Mouse (Mus musculus) urinary bladder, postnatal 10 days (tissue): ENCODE results near the gene Cerk.
A peak's percentile ranks its signal among the peaks of the same experiment; 100 is the strongest.
"Not testable (repeated sequence)": the region's sequence is repeated elsewhere in the genome, so short reads cannot be mapped to it uniquely, and the experiment has no call there.

ENCODE experiments used
- DNase-seq: peaks from one replicate; pipeline ENCODE4 v3.0.0; 2022; ENCODE audit warnings: low spot score

Gene Cerk

DNA sequence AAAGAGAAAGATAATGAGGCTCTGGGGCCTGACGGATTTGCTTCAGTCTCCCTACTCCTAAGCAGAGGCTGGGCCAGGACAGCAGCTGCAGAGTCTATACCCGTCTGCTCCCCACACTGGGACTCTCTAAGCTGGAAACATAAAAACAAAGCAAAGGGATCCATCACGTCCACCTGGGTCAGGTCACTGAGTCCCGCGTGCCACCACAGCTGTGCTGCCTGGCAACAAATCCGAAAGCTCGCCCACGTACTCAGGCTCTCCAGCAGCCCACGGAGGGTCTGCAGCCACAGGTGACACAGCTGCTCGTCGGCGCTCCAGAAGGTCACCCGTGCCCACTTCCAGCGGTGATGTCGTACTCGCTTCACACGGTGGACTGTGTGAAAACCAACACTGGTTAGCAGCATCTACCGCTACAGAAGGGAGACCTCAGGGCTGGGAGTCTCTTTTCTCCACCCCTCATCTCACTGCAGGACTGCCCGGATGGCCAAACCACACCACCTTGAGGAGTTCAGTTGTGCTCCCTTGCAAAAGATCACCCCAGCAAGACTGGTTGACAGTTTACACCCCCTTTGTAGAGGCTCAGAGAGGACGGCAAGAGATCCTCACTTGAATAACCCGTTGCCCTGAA, 21.1 kb downstream of the Cerk start:
- DNase-seq, result no peak

DNA sequence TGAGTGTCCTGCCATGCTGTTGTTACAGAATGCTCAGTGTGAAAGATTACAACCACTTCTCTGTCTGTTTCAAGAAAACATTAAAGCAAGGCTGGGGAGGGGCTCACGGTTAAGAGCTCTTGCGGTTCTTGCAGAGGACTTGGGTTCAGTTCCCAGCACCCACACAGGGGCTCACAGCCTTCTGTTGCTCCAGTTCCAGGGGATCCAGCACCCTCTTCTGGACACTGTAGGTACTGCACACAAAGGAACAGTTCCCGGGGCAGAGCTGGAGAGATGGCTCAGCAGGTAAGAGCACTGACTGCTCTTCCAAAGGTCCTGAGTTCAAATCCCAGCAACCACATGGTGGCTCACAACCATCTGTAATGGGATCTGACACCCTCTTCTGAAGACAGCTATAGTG, 24.1 kb downstream of the Cerk start:
- not testable (repeated sequence) for DNase-seq

DNA sequence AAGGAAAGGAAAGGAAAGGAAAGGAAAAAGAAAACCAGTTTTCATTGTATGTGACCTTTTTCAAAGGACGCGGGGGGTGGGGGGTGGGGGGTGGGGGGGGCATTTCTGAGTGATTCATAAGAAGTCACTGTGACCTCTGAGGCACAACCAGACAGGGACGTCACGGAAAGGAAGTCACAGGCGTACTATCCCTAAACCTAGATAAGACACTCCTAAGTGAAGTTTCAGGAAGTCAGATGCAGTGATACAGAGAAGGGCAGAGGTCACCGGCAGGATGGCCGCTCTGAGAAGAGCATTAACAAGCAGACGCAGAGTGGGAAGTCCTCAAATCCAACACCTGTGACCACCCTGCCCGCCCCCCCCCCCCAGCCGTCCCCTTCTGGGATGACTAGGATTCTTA, 25.0 kb downstream of the Cerk start:
- DNase-seq, result no peak

DNA sequence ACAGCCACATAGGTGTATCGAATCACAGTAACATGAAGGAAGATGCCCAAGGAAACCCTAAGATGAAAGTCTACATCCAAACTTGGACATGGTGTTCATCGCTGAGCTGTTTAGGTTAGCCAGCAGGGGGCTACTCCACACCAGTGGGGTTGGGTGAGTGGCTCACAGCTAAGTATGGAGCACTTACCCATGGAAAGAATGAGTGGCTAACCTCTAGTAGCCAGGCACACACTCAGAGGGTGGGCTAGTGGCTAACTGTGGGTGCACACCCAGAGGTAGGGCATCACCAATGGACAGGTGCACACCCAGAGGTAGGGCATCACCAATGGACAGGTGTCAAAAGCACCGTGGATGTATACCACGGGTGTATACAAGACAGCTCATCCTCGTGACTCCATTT, 26.2 kb downstream of the Cerk start:
- DNase-seq, result no peak

DNA sequence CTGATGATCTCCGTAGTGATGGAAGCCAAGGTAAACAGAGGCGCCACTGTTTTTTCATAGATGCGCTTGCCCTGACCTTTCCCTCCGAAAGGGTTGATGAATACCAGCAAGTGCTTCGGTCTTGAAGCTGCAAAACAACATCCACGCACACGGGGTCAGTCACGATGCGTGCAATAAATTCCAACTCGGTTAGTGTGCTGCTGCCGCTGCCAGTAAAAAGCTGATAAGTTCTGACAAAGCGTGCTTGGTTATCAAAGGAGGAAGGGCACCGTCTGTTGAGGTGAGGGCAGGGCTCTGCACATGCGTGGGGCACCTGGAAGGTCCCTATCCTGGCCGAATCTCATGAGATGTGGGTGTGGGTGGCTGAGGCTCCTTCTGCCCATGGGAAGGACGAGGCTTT, 26.8 kb downstream of the Cerk start:
- DNase-seq, result no peak

DNA sequence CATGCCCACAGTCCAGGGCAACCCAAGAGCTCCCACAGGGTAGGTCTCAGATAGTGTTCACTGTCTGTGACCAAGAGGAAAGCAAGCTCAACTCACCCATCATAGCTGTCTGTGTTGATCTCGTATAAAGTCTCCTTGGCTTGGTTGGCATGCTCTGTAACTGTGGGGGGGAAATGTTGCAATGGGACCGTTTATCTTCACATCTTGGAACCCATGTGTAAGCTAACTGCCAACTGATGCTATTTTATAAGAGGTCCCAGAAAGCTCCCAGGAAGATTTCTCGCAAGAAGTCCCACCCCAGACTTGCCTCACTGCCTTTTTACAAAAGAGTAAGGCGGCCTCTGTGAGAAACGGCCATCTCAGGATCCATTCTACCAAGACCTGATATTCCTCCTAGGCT, 29.4 kb downstream of the Cerk start:
- no peak for DNase-seq

DNA sequence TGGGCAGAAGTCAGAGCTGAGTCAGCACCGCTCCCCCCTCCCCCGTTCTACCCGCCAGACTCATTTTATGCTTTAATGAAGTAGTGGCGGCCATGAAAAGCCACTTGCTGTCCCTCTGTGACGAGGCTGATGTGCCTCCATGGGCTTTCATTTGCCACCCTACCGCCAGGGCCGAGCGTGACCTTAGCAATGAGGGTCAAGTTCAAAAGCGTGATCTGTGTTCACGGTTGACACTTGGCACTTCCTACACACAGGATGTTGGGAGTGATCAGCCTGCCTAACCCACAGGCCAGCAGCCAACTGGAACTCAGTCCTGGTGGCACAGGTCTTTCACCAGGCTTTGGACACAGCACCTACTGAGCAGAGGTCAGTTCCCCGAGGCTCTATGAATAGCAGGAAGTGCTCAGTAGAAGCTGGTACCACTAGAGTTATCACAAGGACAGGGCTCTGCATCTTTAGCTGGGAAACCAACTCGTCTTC, 32.4 kb downstream of the Cerk start:
- DNase-seq, result no peak

DNA sequence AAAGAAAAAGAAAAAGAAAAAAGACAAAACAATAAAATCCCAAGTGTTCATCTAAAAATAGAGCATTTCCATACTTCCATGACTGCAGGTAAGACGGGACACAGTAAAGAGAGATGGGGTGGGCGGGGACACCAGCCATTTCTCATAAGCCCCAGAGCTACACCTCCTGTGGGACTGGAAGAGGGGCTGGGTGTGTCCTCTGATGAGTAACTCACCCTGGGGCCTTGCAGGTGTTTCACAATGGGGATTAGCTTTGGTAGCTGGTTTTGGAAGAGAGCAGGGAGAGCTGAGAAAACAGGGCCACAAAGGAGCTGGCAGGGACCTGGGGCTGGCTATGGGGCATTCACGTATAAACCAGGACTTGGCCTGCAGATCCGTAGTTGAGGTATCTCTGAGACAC, 35.3 kb downstream of the Cerk start:
- no peak for DNase-seq

DNA sequence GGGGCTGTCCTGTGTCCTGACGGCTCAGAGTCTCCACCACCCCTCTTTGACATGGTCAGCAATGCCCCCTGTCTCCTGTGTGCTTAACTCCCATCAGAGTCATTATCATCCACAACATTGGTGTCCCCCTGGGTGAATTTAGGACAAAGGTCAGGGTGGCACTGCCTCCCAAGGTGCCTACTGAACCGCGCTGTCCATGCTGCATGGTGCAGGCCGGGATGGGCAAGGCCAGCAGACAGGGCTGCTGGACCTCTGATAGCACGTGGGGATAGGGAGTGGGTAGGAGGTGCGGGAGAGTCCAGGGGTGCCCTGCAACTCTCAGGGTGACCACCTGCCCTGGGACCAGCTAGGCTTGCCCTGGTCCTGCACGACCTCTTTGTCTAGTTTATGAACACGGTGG, 39.0 kb downstream of the Cerk start:
- DNase-seq, result no peak

DNA sequence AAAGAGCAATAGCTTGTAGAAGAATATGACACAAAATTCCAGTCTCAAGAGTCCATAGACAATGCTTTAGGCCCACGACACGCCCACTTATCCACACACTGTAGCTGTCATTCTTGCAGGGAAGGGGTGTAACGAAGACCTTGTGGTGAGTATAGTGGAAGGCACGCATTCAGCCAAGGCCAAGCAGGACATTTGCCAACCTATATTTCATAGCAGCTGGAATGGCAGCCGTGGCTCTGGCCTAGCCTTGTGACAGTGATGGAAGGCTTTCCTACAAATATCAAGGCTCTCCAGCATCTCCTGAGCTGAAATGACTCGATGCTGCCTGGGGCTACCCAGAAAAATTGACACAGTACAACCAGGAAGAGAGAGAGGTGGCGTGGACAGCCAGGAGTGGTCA, 40.9 kb downstream of the Cerk start:
- DNase-seq, result no peak

DNA sequence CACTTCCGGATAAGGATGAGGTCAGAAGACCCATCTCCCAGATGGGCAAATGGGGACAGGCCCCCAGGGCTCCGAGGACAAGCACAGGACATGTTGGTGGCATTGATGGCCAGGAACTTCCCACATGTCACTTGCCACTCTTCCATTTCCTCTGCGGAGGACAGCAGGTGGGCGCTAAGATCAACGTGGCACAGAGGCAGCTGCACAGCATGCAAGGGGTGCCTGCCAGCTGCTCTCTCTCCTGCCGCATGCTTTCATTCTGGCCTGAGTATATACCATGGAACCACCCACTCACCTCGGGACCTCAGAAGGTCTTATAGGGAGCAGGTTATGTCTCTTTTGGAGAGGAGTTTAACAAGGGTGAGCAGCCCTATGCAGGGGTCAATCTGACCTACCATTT, 41.4 kb downstream of the Cerk start:
- no peak for DNase-seq

DNA sequence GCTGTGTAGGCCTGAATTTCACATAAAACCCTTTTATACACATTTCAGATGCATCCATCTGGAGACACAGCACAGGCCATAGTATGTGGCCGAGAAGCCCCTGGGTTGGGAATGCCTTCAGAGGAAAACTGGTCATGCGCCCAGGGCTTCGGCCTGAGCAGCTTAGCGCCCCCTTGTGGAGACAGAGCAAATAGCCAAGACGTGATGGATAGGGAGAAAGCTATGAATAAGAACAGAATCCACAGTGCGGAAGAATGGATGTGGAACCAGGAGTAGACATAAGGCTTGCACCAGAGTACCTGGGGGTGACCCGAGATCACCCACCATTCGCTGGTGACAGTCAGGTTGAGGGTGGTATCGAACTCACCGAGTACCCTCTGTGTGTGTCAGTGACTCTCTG, 45.6 kb downstream of the Cerk start:
- no peak for DNase-seq

DNA sequence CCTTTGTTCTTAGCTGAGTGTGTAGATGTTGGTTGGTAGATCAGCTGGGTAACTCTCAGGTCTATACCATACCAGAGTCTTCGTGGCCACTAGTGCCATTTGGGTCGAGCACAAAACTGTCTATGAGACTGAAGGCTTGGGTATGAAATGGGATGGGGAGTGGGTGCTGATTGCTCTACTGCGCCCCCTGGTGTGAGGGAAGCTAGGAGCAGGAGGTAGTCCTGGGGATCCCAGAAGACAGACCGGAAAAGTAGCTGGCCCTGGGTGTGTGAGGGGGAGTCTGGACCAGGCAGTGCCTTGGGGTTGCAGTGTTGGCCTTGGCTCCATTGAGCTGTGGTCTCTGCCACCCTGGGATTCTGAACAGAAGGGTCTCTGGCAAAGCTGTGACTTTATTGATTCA, 48.3 kb downstream of the Cerk start:
- no peak for DNase-seq

DNA sequence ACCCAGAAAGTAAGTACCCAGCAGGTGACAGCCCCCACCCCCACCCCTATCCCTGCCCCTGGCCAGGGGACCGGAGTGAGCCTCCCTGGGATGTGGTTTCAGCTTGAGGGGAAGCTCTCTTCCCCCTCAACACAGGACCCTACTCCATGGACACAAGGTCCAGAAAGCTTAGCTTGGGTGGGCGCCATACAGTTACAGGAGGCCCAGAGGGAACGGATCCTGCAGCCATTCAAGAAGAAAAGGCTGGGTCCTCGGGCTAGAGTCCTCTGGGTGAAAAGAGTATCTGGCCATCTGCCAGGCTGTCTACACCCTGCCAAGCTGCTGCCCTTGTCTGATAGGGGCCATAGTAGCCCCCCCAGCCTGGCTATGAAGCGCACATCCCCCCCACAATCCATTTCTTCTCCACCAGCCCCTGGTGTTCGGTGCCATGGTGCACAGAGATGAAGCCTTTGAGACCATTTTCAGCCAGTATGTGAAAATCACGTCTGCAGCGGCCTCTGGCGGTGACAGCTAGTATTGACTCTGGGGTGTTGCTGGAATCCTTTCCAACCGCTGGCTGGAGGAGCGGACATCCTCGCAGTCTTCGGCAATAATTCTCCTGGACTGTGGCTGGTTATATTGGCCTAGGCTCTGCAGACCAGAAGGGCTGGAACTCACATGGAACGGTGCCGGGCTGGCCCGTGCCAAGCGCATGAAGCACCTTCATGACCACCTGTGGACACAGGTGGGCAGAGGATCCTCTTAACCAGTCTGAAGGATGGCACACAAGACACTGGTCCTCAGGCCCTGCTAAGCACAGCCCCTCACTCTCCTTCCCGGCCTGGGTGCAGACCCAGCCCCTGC, 50.8 kb downstream of the Cerk start:
- peak; percentile 55 for DNase-seq

DNA sequence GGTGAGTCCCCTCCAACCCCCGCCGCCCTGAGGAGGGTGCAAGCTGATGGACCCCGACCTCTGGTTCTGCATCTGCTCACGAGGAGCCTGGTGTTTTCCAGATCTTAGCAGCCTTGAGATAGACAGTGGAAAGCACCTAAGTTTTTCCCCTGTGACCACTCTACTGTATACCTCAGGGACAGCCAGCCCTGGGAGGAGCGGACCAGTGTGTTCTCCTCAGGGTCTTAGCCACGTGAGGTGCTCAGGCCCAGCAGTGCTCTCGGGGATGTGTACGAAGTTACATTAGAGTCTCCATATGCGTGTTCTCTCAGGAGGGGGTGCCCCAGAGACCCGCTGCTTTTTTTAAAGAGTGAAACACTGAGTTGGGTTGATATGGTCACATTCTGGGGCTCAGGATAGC, 55.3 kb downstream of the Cerk start:
- no peak for DNase-seq

DNA sequence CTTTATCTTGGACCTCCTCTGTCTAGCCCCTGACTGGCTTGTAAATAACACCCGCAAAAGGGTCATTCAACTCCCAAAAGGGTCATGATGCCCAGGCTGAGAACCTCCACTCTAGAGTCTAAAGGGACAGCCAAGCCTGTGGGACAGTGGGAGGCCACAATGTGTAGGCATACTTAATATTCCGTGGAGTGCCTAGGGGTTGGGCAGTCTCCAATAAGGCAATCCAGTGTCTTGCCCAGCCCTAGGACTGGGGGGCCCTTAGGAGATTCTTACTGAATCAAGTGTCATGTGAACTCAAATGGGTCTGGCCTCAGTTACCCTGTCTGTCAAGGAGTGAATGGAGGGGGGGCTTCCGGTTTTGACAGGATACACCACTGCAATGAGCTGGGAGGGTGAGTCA, 56.9 kb downstream of the Cerk start:
- no peak for DNase-seq

DNA sequence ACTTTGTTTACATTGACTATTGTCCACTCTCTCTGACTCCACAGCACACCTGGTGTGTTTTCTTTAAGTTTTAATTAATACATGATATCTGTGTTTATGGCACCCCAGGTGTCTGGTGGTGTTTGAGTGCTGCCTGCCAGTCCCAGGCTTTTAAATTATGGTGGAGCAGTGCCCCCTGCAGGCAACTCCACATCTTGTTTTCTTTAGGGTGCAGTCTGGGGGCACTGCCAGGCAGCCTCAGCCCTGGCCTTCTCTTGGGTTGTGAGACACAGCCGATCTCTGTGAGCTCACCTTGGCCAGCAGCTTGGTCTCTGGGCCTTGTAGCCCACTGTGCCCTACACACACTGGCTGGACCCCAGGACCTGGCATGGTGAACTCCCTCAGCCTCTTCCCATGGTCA, 61.6 kb downstream of the Cerk start:
- DNase-seq, result no peak

DNA sequence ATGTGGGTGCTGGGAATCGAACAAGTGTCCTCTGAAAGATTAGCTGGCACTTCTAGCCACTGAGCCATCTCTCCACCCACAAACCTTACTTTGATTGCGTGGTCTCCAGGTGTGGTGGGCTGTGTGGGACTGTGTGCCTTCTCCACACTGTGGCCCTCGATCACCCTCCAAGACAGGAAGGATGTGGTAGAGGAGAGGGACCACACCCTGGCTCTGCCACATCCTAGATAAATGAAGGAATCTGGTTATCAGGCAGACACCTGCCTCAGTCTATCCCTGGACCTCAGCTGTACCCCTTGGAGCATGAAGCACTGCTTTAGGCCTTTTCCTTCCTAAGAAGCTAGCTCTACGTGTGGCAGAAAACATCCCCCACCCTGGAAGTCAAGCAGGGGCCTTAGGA, 62.5 kb downstream of the Cerk start:
- DNase-seq, result no peak

DNA sequence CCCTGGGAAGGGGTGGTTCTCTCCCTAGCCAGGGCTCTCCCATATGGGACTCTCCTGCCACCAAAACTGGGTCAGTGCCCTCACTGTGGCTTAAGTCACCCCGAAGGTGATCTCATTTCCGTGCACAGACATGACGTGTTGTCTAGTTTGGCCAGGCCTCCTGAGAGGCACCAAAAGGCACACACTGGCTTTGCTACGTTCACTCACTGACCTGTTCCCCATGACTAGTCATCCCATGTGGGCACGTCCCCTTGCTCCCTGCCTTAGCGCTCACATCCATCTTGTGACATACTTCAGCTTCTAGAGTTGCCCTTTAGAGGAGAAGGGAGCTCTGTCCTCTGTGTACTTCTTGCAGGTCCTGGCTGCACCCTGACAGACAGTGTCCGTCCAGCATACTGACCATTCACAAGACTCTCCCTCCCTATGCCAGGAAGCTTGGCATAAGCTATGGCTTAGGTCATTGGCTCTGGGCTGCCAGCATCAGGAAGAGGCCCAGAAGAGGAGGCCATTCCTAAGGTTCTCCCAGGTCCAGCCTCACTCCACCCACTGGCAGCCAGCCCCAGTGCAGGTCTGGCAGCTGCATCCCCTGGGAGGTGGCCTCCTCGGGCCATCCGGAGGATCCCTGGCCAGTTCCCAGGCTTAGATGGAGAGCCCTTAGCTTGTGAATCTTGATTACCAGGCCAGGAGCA, 63.5 kb downstream of the Cerk start:
- DNase-seq, result no peak

DNA sequence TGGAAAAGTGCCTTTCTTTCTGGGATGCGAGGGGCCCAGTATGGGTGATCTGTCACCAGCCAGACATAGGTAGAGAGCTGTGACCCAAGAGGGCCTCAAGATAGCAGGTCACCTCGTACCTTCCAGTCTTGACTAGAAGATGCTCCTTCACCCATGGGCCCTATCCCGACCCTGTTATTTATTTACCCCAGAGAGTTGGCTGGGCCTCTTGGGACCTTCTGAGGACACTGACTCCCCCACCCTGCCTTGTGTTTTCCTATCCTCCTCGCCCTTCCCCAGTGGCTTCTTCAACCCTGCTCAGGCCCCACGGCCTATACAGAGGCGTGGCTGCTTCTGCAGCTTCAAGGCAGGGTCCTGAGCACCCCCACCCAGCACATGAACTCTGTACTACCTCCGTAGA, 66.8 kb downstream of the Cerk start:
- DNase-seq, result no peak

DNA sequence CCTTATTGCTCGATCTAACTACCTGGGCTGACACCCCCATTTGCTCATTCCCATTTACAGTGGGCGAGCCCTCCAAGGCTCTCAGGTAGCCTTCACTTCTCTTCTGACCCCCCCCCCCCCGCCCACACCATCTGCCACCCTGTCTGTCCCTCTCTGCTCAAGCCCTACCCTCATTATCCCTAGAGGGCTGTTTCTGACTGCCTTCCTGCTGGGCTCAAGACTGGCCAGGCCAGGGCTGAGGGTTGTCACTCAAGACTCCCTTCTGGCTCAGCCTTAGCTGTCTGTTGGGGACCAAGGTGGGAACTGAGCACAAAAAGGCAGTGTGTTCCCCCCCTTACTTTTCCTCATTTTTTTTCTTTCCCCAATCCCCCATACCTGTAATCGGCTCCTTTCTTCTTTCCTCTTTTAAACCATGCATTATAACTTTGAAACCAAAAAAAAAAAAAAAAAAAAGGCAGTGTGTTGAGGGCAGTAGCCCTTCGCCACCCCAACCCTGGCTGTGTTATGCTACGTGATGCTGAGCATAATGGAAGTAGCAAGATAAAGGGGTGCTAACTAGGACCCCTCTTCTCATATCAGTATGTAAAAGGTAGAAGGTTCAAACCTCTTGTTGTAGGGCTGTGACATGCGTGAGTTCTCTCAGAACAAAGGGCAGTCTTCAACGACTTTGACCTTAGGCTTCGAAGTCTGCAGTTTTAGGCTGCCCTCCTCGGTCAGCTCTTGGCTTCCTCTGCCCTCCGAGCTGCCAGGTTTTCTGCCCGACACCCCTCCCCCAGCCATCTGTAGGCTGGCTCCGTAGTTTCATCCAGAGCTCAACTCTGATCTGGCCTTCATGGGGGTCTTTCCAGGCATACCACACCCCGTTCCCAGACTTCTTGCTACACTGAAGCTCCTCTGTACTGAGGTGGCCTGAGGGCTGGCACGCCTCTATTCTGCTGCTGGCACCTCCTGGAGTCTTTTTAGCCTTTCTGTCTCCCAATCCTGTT, 68.5 kb downstream of the Cerk start:
- no peak for DNase-seq

DNA sequence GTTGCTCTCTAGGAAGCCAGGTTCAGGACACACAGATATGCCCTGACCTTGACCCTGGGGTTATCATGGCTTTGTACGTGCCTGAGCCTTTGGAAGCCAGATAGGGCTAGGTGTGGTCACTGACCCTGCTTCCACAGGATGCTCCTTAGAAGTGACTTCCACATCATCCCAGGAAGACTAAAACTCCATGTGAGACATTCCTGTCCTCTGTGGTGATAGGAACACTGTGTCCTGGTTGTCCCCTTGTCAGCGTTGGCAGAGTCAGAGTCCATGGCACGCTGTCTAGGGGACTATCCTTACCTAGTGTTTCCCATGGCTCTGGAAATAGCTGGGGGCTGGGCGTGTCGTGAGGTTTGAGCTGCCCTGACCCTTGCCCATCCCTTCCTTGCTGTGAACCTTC, 69.5 kb downstream of the Cerk start:
- DNase-seq, result no peak
